Mouse (Mus musculus) heart, adult 2 months (tissue): ENCODE data around the gene Copz2.

Source experiments
- CTCF ChIP-seq: fragments of 200-600 bp; IDR thresholded peaks from 2 replicates; pipeline ENCODE4 v1.8.1; 2022; ENCODE audit warnings: antibody characterized with exemption, mild to moderate bottlenecking, moderate library complexity
- POLR2A ChIP-seq: fragments of 200-500 bp; IDR thresholded peaks from 2 replicates; pipeline ENCODE4 v1.6.1; 2011; ENCODE audit warnings: mild to moderate bottlenecking, low read depth, low read length, control low read depth; ENCODE audit not compliant: insufficient read depth

GRCm38 (mm10) chr11:96861446-96861845 is 11.8 kb downstream of the Copz2 start:
- TF ChIP-seq CTCF (no peak; the same call in 1 of the 2 replicates), POLR2A (no peak; the same call in 1 of the 2 replicates)
